Mouse (Mus musculus): ENCODE measurements around the gene Eef1a2. TPM values are rescaled to one million over a fixed set of nuclear protein-coding genes. Genes with fewer than 3 reads are reported as not detected.

Eef1a2 gene
- polyA plus RNA-seq, 1 experiment from 2014 or later, result 4.6 TPM

DNA sequence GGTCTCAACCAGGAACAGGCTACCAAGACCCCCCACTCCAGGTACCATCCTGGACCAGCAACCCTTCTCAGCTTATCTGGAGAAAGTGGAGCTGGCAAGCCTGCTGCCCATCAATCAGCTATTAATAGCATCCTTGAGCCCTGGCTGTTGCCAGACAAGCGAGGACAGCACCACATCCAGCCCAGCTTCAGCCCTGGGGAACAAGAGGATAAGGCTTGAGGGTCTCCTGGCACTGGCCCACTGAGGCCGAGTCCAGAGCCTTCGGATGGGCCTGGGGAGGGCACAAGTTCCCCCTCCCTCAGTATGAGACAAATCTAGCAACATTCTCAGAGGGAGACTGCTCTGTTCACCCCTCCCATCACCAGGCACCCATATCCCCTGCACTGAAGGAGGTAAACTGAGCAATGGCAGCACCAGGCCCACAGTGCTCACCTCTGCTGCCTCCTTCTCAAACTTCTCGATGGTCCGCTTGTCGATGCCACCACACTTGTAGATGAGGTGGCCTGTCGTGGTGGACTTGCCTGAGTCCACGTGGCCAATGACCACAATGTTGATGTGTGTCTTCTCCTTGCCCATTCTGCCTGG, 1.9 kb downstream of the Eef1a2 start:
- H3K9me3 ChIP-seq (replicated peaks; ENCODE audit: control insufficient read depth, low read length), result no peaks in the 10 kb centered on the region
- 65% methylated on average over 8 of the region's 8 CpGs for WGBS (ENCODE audit: insufficient replicate concordance)
- H3K4me3 ChIP-seq (ENCODE audit: low read depth, low read length), result 0 out of 2 replicates have a peak overlapping the region, but pooled peaks have one; percentile 8
- no peak overlapping the region for H3K27ac ChIP-seq (ENCODE audit: low read depth, low read length)
- no peaks in the 10 kb centered on the region for H3K36me3 ChIP-seq (ENCODE audit: control insufficient read depth, insufficient read depth, low read length)
- H3K9ac ChIP-seq (ENCODE audit: low read depth, low read length), result no peak overlapping the region
- peak overlapping the region; percentile 71 for H3K4me2 ChIP-seq
- H3K27me3 ChIP-seq (ENCODE audit: control insufficient read depth, insufficient read depth, low read length), result peaks cover 45% of the 10 kb centered on the region
- H3K4me1 ChIP-seq (ENCODE audit: control insufficient read depth, insufficient read depth, low read length), result peaks cover 35% of the 10 kb centered on the region
- no peak for ATAC-seq (replicated peaks; ENCODE audit: insufficient number of reproducible peaks, low FRiP score, low TSS enrichment)

GRCm38 (mm10) chr2:181154361-181154760, 2.5 kb downstream of the Eef1a2 start:
- Histone ChIP-seq H3K36me3 (ENCODE audit: control insufficient read depth, insufficient read depth, low read length) (no peaks in the 10 kb centered on the region), H3K27ac (ENCODE audit: low read depth, low read length) (no peak overlapping the region), H3K9me3 (replicated peaks; ENCODE audit: control insufficient read depth, low read length) (no peaks in the 10 kb centered on the region), H3K4me2 (peak overlapping the region; percentile 71; the same call in 1 of the 2 replicates), H3K27me3 (ENCODE audit: control insufficient read depth, insufficient read depth, low read length) (peaks cover 51% of the 10 kb centered on the region), H3K9ac (ENCODE audit: low read depth, low read length) (no peak overlapping the region), H3K4me3 (ENCODE audit: low read depth, low read length) (no peak overlapping the region), H3K4me1 (ENCODE audit: control insufficient read depth, insufficient read depth, low read length) (peaks cover 29% of the 10 kb centered on the region)
- no peak for ATAC-seq (replicated peaks; ENCODE audit: insufficient number of reproducible peaks, low FRiP score, low TSS enrichment)
- 80% methylated on average over 3 of the region's 3 CpGs for WGBS (ENCODE audit: insufficient replicate concordance)

DNA sequence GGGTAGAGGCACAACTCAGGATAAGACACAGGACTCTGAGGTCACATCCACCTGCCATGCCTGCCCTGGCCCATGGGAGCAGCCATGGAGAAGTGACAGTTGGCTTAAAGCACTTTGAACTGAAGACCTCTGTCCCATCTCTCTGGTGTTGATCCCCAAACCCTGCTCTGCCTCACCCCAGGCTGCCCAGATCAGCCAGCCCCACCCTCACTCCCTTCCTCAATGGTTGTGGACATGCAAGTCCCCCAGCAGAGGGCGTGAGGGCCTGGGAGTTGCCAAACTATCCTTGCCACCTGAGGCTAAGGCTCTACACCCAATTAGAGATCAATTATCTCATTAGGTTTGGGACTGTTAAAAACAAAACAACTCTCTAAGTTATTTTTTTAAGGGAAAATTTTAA, 3.0 kb downstream of the Eef1a2 start:
- no peak for ATAC-seq (replicated peaks; ENCODE audit: insufficient number of reproducible peaks, low FRiP score, low TSS enrichment)
- Histone ChIP-seq H3K36me3 (ENCODE audit: control insufficient read depth, insufficient read depth, low read length) (no peaks in the 10 kb centered on the region), H3K9me3 (replicated peaks; ENCODE audit: control insufficient read depth, low read length) (no peaks in the 10 kb centered on the region), H3K4me2 (no peak overlapping the region), H3K4me1 (ENCODE audit: control insufficient read depth, insufficient read depth, low read length) (peaks cover 26% of the 10 kb centered on the region), H3K4me3 (ENCODE audit: low read depth, low read length) (no peak overlapping the region), H3K27ac (ENCODE audit: low read depth, low read length) (no peak overlapping the region), H3K9ac (ENCODE audit: low read depth, low read length) (no peak overlapping the region), H3K27me3 (ENCODE audit: control insufficient read depth, insufficient read depth, low read length) (peaks cover 56% of the 10 kb centered on the region)
- WGBS (ENCODE audit: insufficient replicate concordance), result 12% methylated on average over 1 of the region's 1 CpGs

DNA sequence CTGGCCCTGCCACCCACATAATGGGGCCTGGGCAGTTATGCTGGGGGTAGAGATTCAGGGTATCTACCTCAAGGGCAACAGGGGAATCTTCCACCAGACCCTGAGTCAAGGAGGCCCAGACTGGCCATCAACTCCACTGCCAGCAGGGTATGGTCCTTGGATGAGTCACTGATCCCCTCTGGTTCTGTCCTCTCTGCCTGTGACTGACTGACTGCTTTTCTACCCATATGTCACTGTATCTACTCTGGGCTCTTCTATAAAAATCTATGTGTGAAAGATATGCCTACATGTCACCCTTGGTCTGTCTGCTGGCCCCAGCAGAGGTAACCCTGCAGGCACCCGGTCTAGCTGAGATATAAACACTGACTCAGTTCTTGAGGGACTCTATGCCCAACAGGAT, 3.7 kb downstream of the Eef1a2 start:
- no peaks in the 10 kb centered on the region for H3K9me3 ChIP-seq (replicated peaks; ENCODE audit: control insufficient read depth, low read length)
- no peak overlapping the region for H3K4me3 ChIP-seq (ENCODE audit: low read depth, low read length)
- no peak overlapping the region for H3K27ac ChIP-seq (ENCODE audit: low read depth, low read length)
- H3K9ac ChIP-seq (ENCODE audit: low read depth, low read length), result no peak overlapping the region
- peaks cover 25% of the 10 kb centered on the region for H3K4me1 ChIP-seq (ENCODE audit: control insufficient read depth, insufficient read depth, low read length)
- H3K27me3 ChIP-seq (ENCODE audit: control insufficient read depth, insufficient read depth, low read length), result peaks cover 61% of the 10 kb centered on the region
- 70% methylated on average over 1 of the region's 1 CpGs for WGBS (ENCODE audit: insufficient replicate concordance)
- H3K36me3 ChIP-seq (ENCODE audit: control insufficient read depth, insufficient read depth, low read length), result no peaks in the 10 kb centered on the region
- no peak overlapping the region for H3K4me2 ChIP-seq
- no peak for ATAC-seq (replicated peaks; ENCODE audit: insufficient number of reproducible peaks, low FRiP score, low TSS enrichment)

DNA sequence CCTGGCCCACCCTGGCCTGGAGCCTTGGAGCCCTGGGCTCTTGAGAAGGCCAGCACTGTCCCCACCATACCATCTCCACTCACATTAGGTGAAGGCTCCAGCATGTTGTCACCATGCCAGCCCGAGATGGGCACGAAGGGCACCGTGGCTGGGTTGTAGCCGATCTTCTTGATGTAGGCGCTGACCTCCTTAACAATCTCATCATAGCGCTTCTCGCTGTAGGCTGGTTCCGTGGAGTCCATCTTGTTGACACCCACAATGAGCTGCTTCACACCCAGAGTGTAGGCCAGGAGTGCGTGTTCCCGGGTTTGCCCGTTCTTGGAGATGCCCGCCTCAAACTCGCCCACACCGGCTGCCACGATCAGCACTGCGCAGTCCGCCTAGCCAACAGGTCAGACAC, 4.1 kb downstream of the Eef1a2 start:
- Histone ChIP-seq H3K9me3 (replicated peaks; ENCODE audit: control insufficient read depth, low read length) (no peaks in the 10 kb centered on the region), H3K4me2 (no peak overlapping the region), H3K27ac (ENCODE audit: low read depth, low read length) (no peak overlapping the region), H3K9ac (ENCODE audit: low read depth, low read length) (no peak overlapping the region), H3K4me3 (ENCODE audit: low read depth, low read length) (no peak overlapping the region), H3K27me3 (ENCODE audit: control insufficient read depth, insufficient read depth, low read length) (peaks cover 62% of the 10 kb centered on the region), H3K36me3 (ENCODE audit: control insufficient read depth, insufficient read depth, low read length) (no peaks in the 10 kb centered on the region), H3K4me1 (ENCODE audit: control insufficient read depth, insufficient read depth, low read length) (peaks cover 25% of the 10 kb centered on the region)
- no peak for ATAC-seq (replicated peaks; ENCODE audit: insufficient number of reproducible peaks, low FRiP score, low TSS enrichment)
- 90% methylated on average over 17 of the region's 17 CpGs for WGBS (ENCODE audit: insufficient replicate concordance)

GRCm38 (mm10) chr2:181150281-181150680, 6.5 kb downstream of the Eef1a2 start:
- Histone ChIP-seq H3K27me3 (ENCODE audit: control insufficient read depth, insufficient read depth, low read length) (peaks cover 52% of the 10 kb centered on the region), H3K4me3 (ENCODE audit: low read depth, low read length) (no peak overlapping the region), H3K27ac (ENCODE audit: low read depth, low read length) (no peak overlapping the region), H3K36me3 (ENCODE audit: control insufficient read depth, insufficient read depth, low read length) (no peaks in the 10 kb centered on the region), H3K4me1 (ENCODE audit: control insufficient read depth, insufficient read depth, low read length) (peaks cover 11% of the 10 kb centered on the region), H3K9me3 (replicated peaks; ENCODE audit: control insufficient read depth, low read length) (no peaks in the 10 kb centered on the region), H3K4me2 (no peak overlapping the region), H3K9ac (ENCODE audit: low read depth, low read length) (no peak overlapping the region)
- WGBS (ENCODE audit: insufficient replicate concordance), result 63% methylated on average over 6 of the region's 6 CpGs
- ATAC-seq (replicated peaks; ENCODE audit: insufficient number of reproducible peaks, low FRiP score, low TSS enrichment), result no peak

GRCm38 (mm10) chr2:181148318-181148955, 8.4 kb downstream of the Eef1a2 start:
- Histone ChIP-seq H3K36me3 (ENCODE audit: control insufficient read depth, insufficient read depth, low read length) (no peaks in the 10 kb centered on the region), H3K9ac (ENCODE audit: low read depth, low read length) (no peak overlapping the region), H3K9me3 (replicated peaks; ENCODE audit: control insufficient read depth, low read length) (no peaks in the 10 kb centered on the region), H3K27me3 (ENCODE audit: control insufficient read depth, insufficient read depth, low read length) (peaks cover 57% of the 10 kb centered on the region), H3K27ac (ENCODE audit: low read depth, low read length) (no peak overlapping the region), H3K4me3 (ENCODE audit: low read depth, low read length) (peak overlapping the region; percentile 46), H3K4me1 (ENCODE audit: control insufficient read depth, insufficient read depth, low read length) (0 out of 2 replicates have a peak, but pooled peaks cover 3% of the 10 kb centered on the region), H3K4me2 (peak overlapping the region; percentile 79)
- WGBS (ENCODE audit: insufficient replicate concordance), result 20% methylated on average over 28 of the region's 31 CpGs
- ATAC-seq (replicated peaks; ENCODE audit: insufficient number of reproducible peaks, low FRiP score, low TSS enrichment), result no peak

DNA sequence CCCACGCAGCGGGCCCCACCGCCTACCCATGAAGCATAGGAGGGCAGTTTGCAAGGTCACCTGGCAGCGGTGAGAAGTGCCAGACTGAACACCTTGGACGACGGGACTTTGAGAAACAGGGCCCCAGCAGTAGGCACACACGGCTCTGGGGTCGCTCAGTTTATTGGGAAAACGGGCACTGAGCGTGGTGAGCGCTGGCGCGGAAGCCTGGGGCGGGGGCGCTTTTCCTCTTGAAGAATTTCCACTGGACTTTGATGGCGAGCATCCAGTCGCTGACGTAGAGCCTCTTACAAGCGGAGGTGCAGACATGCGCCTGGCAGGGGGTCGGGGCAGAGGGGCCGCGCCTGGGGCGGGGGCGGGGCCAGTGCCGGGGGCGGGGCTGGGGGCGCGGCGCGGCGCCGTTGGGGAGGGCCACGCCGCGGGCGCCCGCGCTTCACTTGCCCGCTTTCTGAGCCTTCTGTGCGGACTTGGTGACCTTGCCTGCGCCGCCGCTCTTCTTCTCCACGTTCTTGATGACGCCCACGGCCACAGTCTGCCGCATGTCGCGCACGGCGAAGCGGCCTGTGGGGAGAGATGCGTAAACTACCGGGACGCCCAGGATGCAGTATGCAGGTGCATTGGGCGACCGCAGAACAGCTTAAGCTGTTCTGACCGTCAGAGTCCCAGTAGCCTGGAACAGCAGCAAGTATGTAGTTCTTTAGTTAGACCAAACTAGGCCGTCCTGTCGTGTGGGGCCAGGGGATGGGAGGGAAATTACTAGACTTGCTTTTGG, 9.1 kb downstream of the Eef1a2 start:
- WGBS (ENCODE audit: insufficient replicate concordance), result under 1% methylated on average over 47 of the region's 61 CpGs
- ATAC-seq (replicated peaks; ENCODE audit: insufficient number of reproducible peaks, low FRiP score, low TSS enrichment), result no peak; the same call in 1 of the 2 replicates
- no peak overlapping the region for H3K9ac ChIP-seq (ENCODE audit: low read depth, low read length)
- H3K4me1 ChIP-seq (ENCODE audit: control insufficient read depth, insufficient read depth, low read length), result 0 out of 2 replicates have a peak, but pooled peaks cover 3% of the 10 kb centered on the region
- H3K4me2 ChIP-seq, result peak overlapping the region; percentile 79
- peaks cover 60% of the 10 kb centered on the region for H3K27me3 ChIP-seq (ENCODE audit: control insufficient read depth, insufficient read depth, low read length)
- H3K4me3 ChIP-seq (ENCODE audit: low read depth, low read length), result peak overlapping the region; percentile 46
- H3K27ac ChIP-seq (ENCODE audit: low read depth, low read length), result no peak overlapping the region
- H3K36me3 ChIP-seq (ENCODE audit: control insufficient read depth, insufficient read depth, low read length), result no peaks in the 10 kb centered on the region
- H3K9me3 ChIP-seq (replicated peaks; ENCODE audit: control insufficient read depth, low read length), result no peaks in the 10 kb centered on the region
